Mouse (Mus musculus) brain, adult 2 months (tissue): Measurements from ENCODE around the gene Thyn1.

ENCODE experiments used
- DNase-seq: peaks from one replicate; pipeline ENCODE4 v3.0.0; 2011; ENCODE audit warnings: low read depth, low spot score

The Thyn1 gene

GRCm38 (mm10) chr9:27029828-27030762 is 30.6 kb downstream of the Thyn1 start, which contains the start of the genes Vps26b and Ncapd3:
Gene Vps26b (minus strand): TSS chr9:27030065.
Gene Ncapd3 (plus strand): TSS chr9:27030175.
- peak; percentile 99 for DNase-seq

- no peak for DNase-seq
These were observed 31.2 kb downstream of the Thyn1 start for GRCm38 (mm10) chr9:27030763-27031100.

GRCm38 (mm10) chr9:27043892-27044291 is 44.4 kb downstream of the Thyn1 start:
- DNase-seq: no peak

- DNase-seq: peak; percentile 50
These were observed 50.0 kb downstream of the Thyn1 start for GRCm38 (mm10) chr9:27049492-27049891.
